Mouse (Mus musculus) lung, postnatal 0 days (tissue): Measurements from ENCODE around the gene Cplx1.

Experiments
- CTCF ChIP-seq: IDR thresholded peaks from 2 replicates; pipeline ENCODE4 v1.5.1; 2016; ENCODE audit warnings: antibody characterized with exemption, mild to moderate bottlenecking
- EP300 ChIP-seq: IDR thresholded peaks from 2 replicates; pipeline ENCODE4 v1.6.1; 2016; ENCODE audit warnings: antibody characterized with exemption, mild to moderate bottlenecking, control low read depth

- TF ChIP-seq EP300, result no peak
- TF ChIP-seq CTCF, result no peak
Observed at GRCm38 (mm10) chr5:108556986-108557385, 7.2 kb upstream of the Cplx1 start.
